Mouse (Mus musculus) frontal cortex, postnatal 14 days (tissue): Measurements from ENCODE around the gene Erf.

Experiments
- DNase-seq, 2 experiments: peaks; one replicate each; pipeline ENCODE4 v3.0.0; 2022; ENCODE audit warnings: low spot score in 2 of 2

Erf gene

DNA sequence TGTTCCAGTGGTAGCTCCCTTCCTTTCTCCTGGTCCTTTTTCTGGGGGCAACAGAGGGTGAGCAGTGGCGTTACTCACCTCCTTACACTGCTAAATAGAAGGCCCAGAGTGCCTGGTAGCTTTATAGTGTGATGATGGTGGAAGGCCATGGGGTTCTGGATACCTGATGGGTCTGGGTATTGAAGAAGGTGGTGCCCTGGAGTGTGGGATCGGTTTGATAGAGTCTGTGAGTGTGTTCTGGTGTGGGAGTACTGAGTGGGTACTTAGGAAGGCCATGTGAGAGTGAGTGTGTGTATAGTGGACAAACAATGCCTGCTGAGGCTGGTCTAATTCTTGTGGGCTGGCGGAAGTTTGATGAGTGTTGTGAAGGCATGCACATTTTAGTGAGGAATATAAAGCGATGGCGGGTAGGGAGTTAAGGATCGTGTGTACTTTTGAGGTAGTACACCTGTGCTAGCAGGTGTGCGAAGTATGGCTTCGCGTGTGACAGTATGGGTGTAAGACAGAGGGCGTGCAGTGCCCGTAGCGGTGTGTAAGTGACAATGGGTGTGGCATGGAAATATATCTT is 30.7 kb upstream of the Erf start:
- DNase-seq = no peak

GRCm38 (mm10) chr7:25279861-25280791 is 29.6 kb upstream of the Erf start:
- peak; percentile 35 to 65 for DNase-seq

GRCm38 (mm10) chr7:25279076-25279860 is 28.7 kb upstream of the Erf start:
- DNase-seq = peak; percentile 85 to 90

DNA sequence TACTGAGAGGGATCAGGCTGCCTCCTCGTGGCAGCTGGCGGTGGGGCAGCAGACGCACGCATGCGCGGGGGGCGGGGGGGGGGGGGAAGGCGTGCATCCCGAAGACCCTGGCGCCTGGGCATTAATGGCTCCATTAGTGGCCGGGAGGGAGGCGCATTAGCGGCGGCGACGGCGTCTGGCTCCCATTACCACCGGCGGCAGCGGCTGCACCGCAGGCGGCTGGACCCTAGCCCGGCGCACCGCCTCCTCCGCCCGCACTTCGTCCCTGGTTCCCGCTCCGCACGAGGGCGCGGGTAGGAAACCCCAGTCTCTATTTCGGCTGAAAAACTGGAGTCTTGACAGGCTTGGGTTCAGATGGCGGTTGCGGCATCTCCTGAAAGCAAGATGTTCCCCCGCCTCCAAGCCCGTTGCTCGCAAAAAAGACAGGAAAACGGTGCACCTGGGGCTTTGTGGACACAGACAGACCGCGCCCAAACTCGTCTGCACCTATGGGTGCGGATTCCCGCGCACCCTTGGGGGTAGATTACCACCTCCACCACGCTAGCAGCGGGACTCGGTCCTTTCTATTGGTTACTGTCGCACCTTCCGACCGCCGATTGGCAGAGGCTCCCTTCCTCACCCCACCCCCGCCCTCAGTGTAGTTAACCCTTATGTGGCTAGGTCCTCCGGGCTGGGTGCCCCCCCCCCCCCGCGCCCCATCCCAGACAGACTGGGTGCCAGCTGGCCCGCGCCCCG is 27.9 kb upstream of the Erf start:
- peak; percentile 80 to 87 for DNase-seq

- no peak for DNase-seq
These were observed 27.4 kb upstream of the Erf start for GRCm38 (mm10) chr7:25277998-25278340.

- no peak for DNase-seq
These were observed 26.8 kb upstream of the Erf start for GRCm38 (mm10) chr7:25277405-25277804.

GRCm38 (mm10) chr7:25275555-25276298 is 25.2 kb upstream of the Erf start:
- DNase-seq = no peak

DNA sequence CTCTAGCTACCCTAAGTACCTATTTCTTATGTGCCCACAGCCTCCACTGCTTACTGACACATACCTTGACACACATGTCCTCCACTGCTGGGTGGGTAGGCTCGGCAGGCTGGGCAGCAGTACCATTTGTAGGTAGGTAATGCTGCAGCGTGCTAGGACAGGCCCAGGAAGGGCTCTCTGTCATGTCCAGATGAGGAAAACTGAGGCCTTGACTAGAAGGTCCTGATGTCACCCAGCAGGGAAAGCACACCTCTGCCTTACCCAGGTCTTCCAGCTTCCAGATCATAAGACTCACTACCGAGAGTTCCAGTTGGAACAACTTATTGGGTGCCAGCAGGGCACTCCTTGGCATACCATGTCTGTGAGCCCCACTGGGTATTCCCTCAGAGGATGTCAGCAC is 24.4 kb upstream of the Erf start:
- no peak for DNase-seq

GRCm38 (mm10) chr7:25274571-25274970 is 24.0 kb upstream of the Erf start:
- no peak for DNase-seq

DNA sequence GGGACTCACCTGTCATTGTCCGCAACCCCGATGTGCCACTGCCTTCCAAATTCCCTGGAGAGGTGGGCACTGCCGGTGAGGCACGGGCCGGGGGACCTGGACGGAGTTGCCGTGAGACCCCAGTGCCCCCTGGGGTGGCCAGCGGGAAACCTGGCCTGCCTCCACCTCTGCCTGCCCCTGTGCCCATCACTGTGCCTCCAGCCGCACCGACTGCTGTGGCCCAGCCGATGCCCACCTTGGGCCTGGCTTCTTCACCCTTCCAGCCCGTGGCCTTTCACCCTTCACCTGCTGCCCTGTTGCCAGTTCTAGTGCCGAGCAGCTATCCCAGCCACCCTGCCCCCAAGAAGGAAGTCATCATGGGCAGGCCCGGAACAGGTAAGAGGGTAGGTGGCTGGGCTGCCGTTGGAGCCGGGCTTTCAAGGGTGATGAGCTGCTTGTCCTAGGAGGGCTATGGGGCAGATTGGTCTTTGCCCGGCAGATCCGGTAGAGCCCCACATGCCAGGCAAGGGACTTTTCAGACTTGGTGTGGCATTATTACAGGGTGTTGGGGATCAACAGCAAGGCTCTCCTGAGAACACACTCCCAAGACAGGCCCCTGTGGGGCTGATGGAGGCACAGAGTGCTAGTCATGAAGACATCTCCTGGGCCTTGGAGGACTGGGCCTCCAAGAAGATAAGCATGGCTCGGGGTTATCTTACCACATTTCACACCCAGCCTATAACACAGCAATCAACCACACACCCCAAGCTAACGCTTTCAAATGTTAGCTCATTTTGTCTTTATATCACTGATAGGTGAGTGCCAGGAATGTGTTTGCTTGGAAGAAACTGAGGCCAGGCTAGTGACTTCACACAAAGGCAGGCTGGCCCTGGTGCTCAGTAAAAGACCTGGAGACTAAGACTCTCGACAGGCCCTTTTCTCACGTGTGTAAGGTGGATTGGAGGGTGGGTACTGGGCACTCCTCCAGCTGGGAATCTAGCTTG is 23.0 kb upstream of the Erf start:
- no peak for DNase-seq

- no peak for DNase-seq
These were observed 22.1 kb upstream of the Erf start for GRCm38 (mm10) chr7:25272445-25273258.

GRCm38 (mm10) chr7:25271651-25272444 is 21.3 kb upstream of the Erf start:
- DNase-seq = no peak

DNA sequence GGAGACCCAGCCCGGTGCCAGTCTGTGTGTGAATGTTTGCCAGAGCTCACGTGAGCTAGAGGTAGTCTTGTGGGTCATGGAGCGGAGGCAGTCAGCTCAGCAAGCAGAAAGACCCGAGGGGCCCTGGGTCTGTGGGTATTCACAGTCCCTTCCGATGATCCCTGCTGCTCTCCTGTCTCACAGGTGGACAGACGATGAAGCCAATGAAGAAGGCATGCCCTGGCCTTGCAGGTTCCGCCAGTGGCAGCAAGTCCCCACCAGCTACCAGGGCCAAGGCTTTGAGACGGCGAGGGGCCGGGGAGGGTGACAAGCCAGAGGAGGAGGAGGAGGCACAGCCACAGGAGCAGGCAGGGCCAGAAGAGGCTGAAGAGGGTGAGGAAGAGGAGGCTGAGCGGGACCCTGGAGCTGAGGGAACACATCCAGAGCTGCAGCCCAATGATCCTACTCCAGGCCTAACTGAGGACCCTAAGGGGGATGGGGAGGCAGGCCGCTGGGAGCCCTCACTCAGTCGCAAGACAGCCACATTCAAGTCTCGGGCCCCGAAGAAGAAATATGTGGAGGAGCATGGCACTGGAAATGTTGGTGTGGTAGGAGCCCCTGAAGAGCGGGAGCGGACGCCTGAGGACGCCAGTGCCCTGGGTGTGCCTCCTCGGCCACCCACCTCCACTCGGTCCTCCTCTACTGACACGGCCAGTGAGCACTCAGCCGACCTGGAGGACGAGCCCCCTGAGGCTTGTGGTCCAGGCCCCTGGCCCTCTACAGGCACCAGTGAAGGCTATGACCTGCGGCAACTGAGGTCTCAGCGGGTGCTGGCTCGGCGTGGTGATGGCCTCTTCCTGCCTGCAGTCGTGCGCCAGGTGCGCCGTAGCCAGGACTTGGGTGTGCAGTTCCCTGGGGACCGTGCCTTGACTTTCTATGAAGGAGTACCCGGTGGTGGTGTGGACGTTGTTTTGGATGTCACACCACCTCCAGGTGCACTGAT is 20.4 kb upstream of the Erf start:
- DNase-seq = no peak

DNA sequence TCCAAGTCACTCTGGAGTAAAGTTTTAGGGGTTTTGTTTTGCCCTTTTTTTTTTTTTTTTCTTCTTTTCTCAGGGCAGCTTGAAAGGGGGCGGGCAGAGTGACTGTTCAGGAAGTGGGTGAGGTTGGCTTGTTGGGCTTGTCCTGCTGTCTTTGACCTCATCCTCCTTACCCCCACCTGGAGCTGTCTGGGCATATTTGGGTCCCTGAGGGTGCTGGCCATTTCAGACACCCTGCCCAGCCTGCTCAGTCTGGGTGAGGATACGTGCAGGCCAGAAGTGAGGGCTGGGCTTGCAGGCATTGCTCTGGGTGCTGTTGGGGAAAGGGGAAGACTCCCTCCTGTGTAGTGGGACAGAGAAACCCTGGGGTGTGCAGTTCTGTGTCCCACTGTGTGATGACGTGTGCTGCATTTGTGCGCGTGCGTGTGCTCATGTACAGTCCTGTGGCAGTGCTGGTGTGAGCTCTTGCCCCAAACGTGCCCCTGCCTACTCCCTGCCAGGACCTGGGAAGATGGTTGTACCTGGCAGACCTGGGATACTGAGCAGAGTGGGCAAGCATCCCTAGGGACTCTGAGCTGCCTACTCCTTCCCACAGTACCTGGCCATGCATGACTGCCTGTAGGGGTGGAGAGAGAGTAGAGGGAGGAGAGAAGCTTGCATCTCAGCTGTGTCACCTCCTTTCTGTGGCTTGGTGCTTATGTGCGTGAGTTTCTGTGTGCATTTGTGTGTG is 19.1 kb upstream of the Erf start:
- no peak for DNase-seq

- no peak for DNase-seq
These were observed 18.5 kb upstream of the Erf start for GRCm38 (mm10) chr7:25269029-25269428.

DNA sequence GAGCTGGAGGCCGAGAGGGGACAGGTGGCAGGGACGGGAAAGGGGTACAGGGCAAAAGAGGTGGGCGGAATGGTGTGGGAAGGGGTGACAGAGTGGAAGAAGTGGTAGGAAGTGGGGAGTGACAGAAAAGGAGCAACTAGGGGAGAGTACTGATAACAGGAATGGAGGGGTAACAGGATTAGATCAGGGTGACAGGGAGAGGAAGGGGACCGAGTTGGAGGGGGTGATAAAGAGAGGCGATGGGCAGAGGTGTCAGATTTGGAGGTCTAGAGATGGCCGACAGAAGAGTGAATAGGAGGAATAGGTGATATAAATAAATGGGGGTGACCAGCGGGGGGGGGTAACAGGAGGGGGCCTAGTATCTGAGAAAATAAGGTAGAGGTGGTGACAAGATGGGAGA is 18.0 kb upstream of the Erf start:
- DNase-seq = no peak
